ENCODE assay signal across 9 mouse cellular contexts in the genomic region with DNA sequence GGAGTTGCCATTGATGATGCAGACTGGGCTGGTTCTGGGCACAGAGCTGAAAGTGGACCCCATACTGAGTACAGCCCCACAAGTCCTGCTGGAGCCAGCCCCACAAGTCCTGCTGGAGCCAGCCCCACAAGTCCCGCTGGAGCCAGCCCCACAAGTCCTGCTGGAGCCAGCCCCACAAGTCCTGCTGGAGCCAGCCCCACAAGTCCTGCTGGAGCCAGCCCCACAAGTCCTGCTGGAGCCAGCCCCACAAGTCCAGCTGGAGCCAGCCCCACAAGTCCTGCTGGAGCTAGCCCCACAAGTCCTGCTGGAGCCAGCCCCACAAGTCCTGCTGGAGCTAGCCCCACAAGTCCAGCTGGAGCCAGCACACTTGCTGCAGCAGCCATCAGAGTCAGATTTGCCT. TPM values are rescaled to one million over a fixed set of nuclear protein-coding genes. Genes with fewer than 3 reads are reported as not detected.
DNase-seq lines count a peak whose midpoint lies in the region; TF ChIP-seq lines count a peak whose summit lies in the region.
"Not testable (repeated sequence)": the region's sequence is repeated elsewhere in the genome, so short reads cannot be mapped to it uniquely, and the experiment has no call there.
"Had no signal": no experiment of that assay in that cellular context is flagged by ENCODE, and none has a peak within 500 bp of the region (broad histone marks: within the 10 kb centered on the region; RNA-seq: fewer than 3 reads in every experiment).

No protein-coding gene starts in this region.

- not testable (repeated sequence) for TF ChIP-seq CTCF in gastrocnemius, adult 2 months (IDR thresholded peaks at IDR 0.05)

- H3K27ac ChIP-seq in ES-E14 (ENCODE audit: insufficient read depth, low read depth, low read length, poor library complexity, severe bottlenecking): 0 out of 2 replicates have a peak overlapping the region, but pooled peaks have one; percentile 26
- peak overlapping the region; percentile 56 for H3K27ac ChIP-seq in gastrocnemius, adult 2 months

- H3K36me3 ChIP-seq in ES-E14 (ENCODE audit: control insufficient read depth, insufficient read depth, low read length, poor library complexity, severe bottlenecking): not testable (repeated sequence)

- DNase-seq in ES-E14 (ENCODE audit: low read depth, low spot score): not testable (repeated sequence)
- DNase-seq in cerebellum, adult 9-11 months: peak; percentile 63
- peak; percentile 71 for DNase-seq in gastrocnemius, adult 2 months
- peak; percentile 12 to 42 for DNase-seq in gastrocnemius, postnatal 36 days
- peak; percentile 47 for DNase-seq in heart, adult 8-10 months (ENCODE audit: low spot score)
- DNase-seq in heart, postnatal 25 days (ENCODE audit: low spot score): peak; percentile 39
- peak; percentile 17 to 32 for DNase-seq in layer of hippocampus, postnatal 10 days (ENCODE audit: low spot score in 2 of 2)

- H3K4me1 ChIP-seq in ES-E14 (ENCODE audit: control insufficient read depth in 2 of 2, insufficient read depth in 2 of 2, low read length in 2 of 2, poor library complexity in 1 of 2): not testable (repeated sequence)

- not testable (repeated sequence) for H3K4me3 ChIP-seq in ES-E14 (ENCODE audit: insufficient read depth in 1 of 2, low read depth in 1 of 2, low read length in 2 of 2, poor library complexity in 1 of 2, severe bottlenecking in 1 of 2)
- H3K4me3 ChIP-seq in gastrocnemius, adult 2 months: peak overlapping the region; percentile 17

- H3K9ac ChIP-seq in ES-E14 (ENCODE audit: insufficient read depth, low read depth, low read length, poor library complexity, severe bottlenecking): not testable (repeated sequence)

- H3K9me3 ChIP-seq in ES-E14 (ENCODE audit: control insufficient read depth, insufficient read depth, low read depth, low read length): not testable (repeated sequence)

- intact Hi-C loops in gastrocnemius, adult 2 months (cut with DNase I); gastrocnemius, postnatal 36 days (cut with DNase I); heart, postnatal 25 days (cut with DNase I): not testable (repeated sequence)

- in situ Hi-C loops in ES-E14 (cut with MboI; ENCODE audit: low sequenced_read_pairs in 2 of 2, unreplicated experiment in 2 of 2): not testable (repeated sequence)

RNA-seq across cellular contexts. Expression of a gene that starts 8.0 kb away (rescaled TPM):
- 4.1 and 6.1 TPM in 2 replicates for total RNA-seq in ES-E14 (2012; rRNA removed)
- not detected for total RNA-seq in gastrocnemius, adult 2 months (2021)
- total RNA-seq in gastrocnemius, postnatal 36 days (2021): not detected
- under 1 TPM in 1 of 4 experiments, not detected in 3; 0.38 TPM for total RNA-seq in heart, adult 8-10 months (2022)
- under 1 TPM in 1 of 2 experiments, not detected in 1; 0.18 TPM for total RNA-seq in heart, postnatal 25 days (2021)
- total RNA-seq in layer of hippocampus, postnatal 10 days (2021): under 1 TPM in 1 of 2 experiments, not detected in 1; 0.85 TPM
- total RNA-seq: adrenal gland, postnatal 14 days had no signal

RNA-seq across cellular contexts. Expression of a gene that starts 12.5 kb away (rescaled TPM):
- 21.9 and 25.4 TPM in 2 replicates for total RNA-seq in ES-E14 (2012; rRNA removed)
- 1 to 10 TPM; 5.1 to 5.3 TPM for total RNA-seq in gastrocnemius, adult 2 months (2021)
- total RNA-seq in gastrocnemius, postnatal 36 days (2021): 1 to 10 TPM; 4.4 to 5.6 TPM
- total RNA-seq in heart, adult 8-10 months (2022): 1 to 10 TPM; 6.1 to 7.1 (median 6.5) TPM
- total RNA-seq in heart, postnatal 25 days (2021): 1 to 10 TPM; 8.2 to 9.4 TPM
- total RNA-seq in layer of hippocampus, postnatal 10 days (2021): 10 to 100 TPM; 15.5 to 15.8 TPM

RNA-seq across cellular contexts. Expression of a gene that starts 20.2 kb away (rescaled TPM):
- total RNA-seq in ES-E14 (2012; rRNA removed): 10.6 and 22.7 TPM in 2 replicates
- 1 to 10 TPM; 3.2 to 4.5 TPM for total RNA-seq in gastrocnemius, adult 2 months (2021)
- total RNA-seq in gastrocnemius, postnatal 36 days (2021): 1 to 10 TPM; 3.2 to 3.9 TPM
- total RNA-seq in heart, adult 8-10 months (2022): 1 to 10 TPM; 7.1 to 9.5 (median 8.6) TPM
- 10 to 100 TPM; 11.7 to 12.3 TPM for total RNA-seq in heart, postnatal 25 days (2021)
- 10 to 100 TPM; 25.6 to 29.3 TPM for total RNA-seq in layer of hippocampus, postnatal 10 days (2021)

RNA-seq across cellular contexts. Expression of a gene that starts 22.1 kb away (rescaled TPM):
- total RNA-seq in ES-E14 (2012; rRNA removed): 1.4 and 2.1 TPM in 2 replicates
- not detected for total RNA-seq in gastrocnemius, adult 2 months (2021)
- total RNA-seq in gastrocnemius, postnatal 36 days (2021): not detected
- not detected for total RNA-seq in heart, adult 8-10 months (2022)
- not detected for total RNA-seq in heart, postnatal 25 days (2021)
- total RNA-seq in layer of hippocampus, postnatal 10 days (2021): not detected
- total RNA-seq: MEL had no signal

RNA-seq across cellular contexts. Expression of a gene that starts 31.7 kb away (rescaled TPM):
- 218 and 257 TPM in 2 replicates for total RNA-seq in ES-E14 (2012; rRNA removed)
- 10 to 100 TPM; 35.1 to 52.1 TPM for total RNA-seq in gastrocnemius, adult 2 months (2021)
- 10 to 100 TPM; 41.6 to 45.4 TPM for total RNA-seq in gastrocnemius, postnatal 36 days (2021)
- total RNA-seq in heart, adult 8-10 months (2022): 10 to 100 TPM; 54.6 to 73.4 (median 61.2) TPM
- total RNA-seq in heart, postnatal 25 days (2021): 10 to 100 TPM; 58.9 to 62.5 TPM
- 10 to 100 TPM; 75.5 to 78.5 TPM for total RNA-seq in layer of hippocampus, postnatal 10 days (2021)
